Mouse (Mus musculus): ENCODE data around the gene Serp2.
"Not testable (repeated sequence)": the region's sequence is repeated elsewhere in the genome, so short reads cannot be mapped to it uniquely, and the experiment has no call there.

Serp2 gene

GRCm38 (mm10) chr14:76579660-76580061 lies 23.0 kb upstream of the Serp2 start:
- in situ Hi-C loops (cut with MboI; ENCODE audit: low pct_unique_long_range_greater_than_20kb in 1 of 2, low sequenced_read_pairs in 2 of 2, unreplicated experiment in 1 of 2), result no loop called here

GRCm38 (mm10) chr14:76577840-76578239 lies 21.2 kb upstream of the Serp2 start:
- in situ Hi-C loops (cut with MboI; ENCODE audit: low pct_unique_long_range_greater_than_20kb in 1 of 2, low sequenced_read_pairs in 2 of 2, unreplicated experiment in 1 of 2), result no loop called here

GRCm38 (mm10) chr14:76570292-76570691 lies 13.6 kb upstream of the Serp2 start:
- in situ Hi-C loops (cut with MboI; ENCODE audit: low pct_unique_long_range_greater_than_20kb in 1 of 2, low sequenced_read_pairs in 2 of 2, unreplicated experiment in 1 of 2), result no loop called here

GRCm38 (mm10) chr14:76569271-76569961 lies 12.7 kb upstream of the Serp2 start:
- in situ Hi-C loops (cut with MboI; ENCODE audit: low pct_unique_long_range_greater_than_20kb in 1 of 2, low sequenced_read_pairs in 2 of 2, unreplicated experiment in 1 of 2), result no loop called here

- in situ Hi-C loops (cut with MboI; ENCODE audit: low pct_unique_long_range_greater_than_20kb in 1 of 2, low sequenced_read_pairs in 2 of 2, unreplicated experiment in 1 of 2), result no loop called here
These were observed 11.9 kb upstream of the Serp2 start for GRCm38 (mm10) chr14:76568548-76568947.

- in situ Hi-C loops (cut with MboI; ENCODE audit: low pct_unique_long_range_greater_than_20kb in 1 of 2, low sequenced_read_pairs in 2 of 2, unreplicated experiment in 1 of 2), result no loop called here
These were observed 10.6 kb upstream of the Serp2 start for GRCm38 (mm10) chr14:76567280-76567679.

- in situ Hi-C loops (cut with MboI; ENCODE audit: low pct_unique_long_range_greater_than_20kb in 1 of 2, low sequenced_read_pairs in 2 of 2, unreplicated experiment in 1 of 2), result no loop called here
These were observed 10.0 kb upstream of the Serp2 start for GRCm38 (mm10) chr14:76566711-76567110.

GRCm38 (mm10) chr14:76566193-76566592 lies 9.5 kb upstream of the Serp2 start:
- in situ Hi-C loops (cut with MboI; ENCODE audit: low pct_unique_long_range_greater_than_20kb in 1 of 2, low sequenced_read_pairs in 2 of 2, unreplicated experiment in 1 of 2), result no loop called here

- in situ Hi-C loops (cut with MboI; ENCODE audit: low pct_unique_long_range_greater_than_20kb in 1 of 2, low sequenced_read_pairs in 2 of 2, unreplicated experiment in 1 of 2), result no loop called here
These were observed 2.5 kb upstream of the Serp2 start for GRCm38 (mm10) chr14:76559208-76559607.

GRCm38 (mm10) chr14:76558171-76558570 lies 1.5 kb upstream of the Serp2 start:
- in situ Hi-C loops (cut with MboI; ENCODE audit: low pct_unique_long_range_greater_than_20kb in 1 of 2, low sequenced_read_pairs in 2 of 2, unreplicated experiment in 1 of 2), result not testable (repeated sequence)

GRCm38 (mm10) chr14:76556031-76556851 lies 448 bp downstream of the Serp2 start:
- in situ Hi-C loops (cut with MboI; ENCODE audit: low pct_unique_long_range_greater_than_20kb in 1 of 2, low sequenced_read_pairs in 2 of 2, unreplicated experiment in 1 of 2), result no loop called here

GRCm38 (mm10) chr14:76555263-76556030 lies 1.2 kb downstream of the Serp2 start:
- in situ Hi-C loops (cut with MboI; ENCODE audit: low pct_unique_long_range_greater_than_20kb in 1 of 2, low sequenced_read_pairs in 2 of 2, unreplicated experiment in 1 of 2), result no loop called here

- in situ Hi-C loops (cut with MboI; ENCODE audit: low pct_unique_long_range_greater_than_20kb in 1 of 2, low sequenced_read_pairs in 2 of 2, unreplicated experiment in 1 of 2), result no loop called here
These were observed 12.6 kb downstream of the Serp2 start for GRCm38 (mm10) chr14:76544136-76544535.

GRCm38 (mm10) chr14:76541341-76541740 lies 15.3 kb downstream of the Serp2 start:
- in situ Hi-C loops (cut with MboI; ENCODE audit: low pct_unique_long_range_greater_than_20kb in 1 of 2, low sequenced_read_pairs in 2 of 2, unreplicated experiment in 1 of 2), result no loop called here

- in situ Hi-C loops (cut with MboI; ENCODE audit: low pct_unique_long_range_greater_than_20kb in 1 of 2, low sequenced_read_pairs in 2 of 2, unreplicated experiment in 1 of 2), result no loop called here
These were observed 16.6 kb downstream of the Serp2 start for GRCm38 (mm10) chr14:76540005-76540670.

- in situ Hi-C loops (cut with MboI; ENCODE audit: low pct_unique_long_range_greater_than_20kb in 1 of 2, low sequenced_read_pairs in 2 of 2, unreplicated experiment in 1 of 2), result no loop called here
These were observed 19.8 kb downstream of the Serp2 start for GRCm38 (mm10) chr14:76536921-76537320.

GRCm38 (mm10) chr14:76535096-76535495 lies 21.6 kb downstream of the Serp2 start:
- in situ Hi-C loops (cut with MboI; ENCODE audit: low pct_unique_long_range_greater_than_20kb in 1 of 2, low sequenced_read_pairs in 2 of 2, unreplicated experiment in 1 of 2), result no loop called here

GRCm38 (mm10) chr14:76533170-76533815 lies 23.4 kb downstream of the Serp2 start:
- in situ Hi-C loops (cut with MboI; ENCODE audit: low pct_unique_long_range_greater_than_20kb in 1 of 2, low sequenced_read_pairs in 2 of 2, unreplicated experiment in 1 of 2), result no loop called here
